Mouse (Mus musculus) spleen, adult 12 weeks (tissue): ENCODE measurements around the gene Nfatc4.

Source experiments
- DNase-seq: peaks from one replicate; pipeline ENCODE4 v3.0.0; 2022; ENCODE audit warnings: low spot score

Gene Nfatc4

DNA sequence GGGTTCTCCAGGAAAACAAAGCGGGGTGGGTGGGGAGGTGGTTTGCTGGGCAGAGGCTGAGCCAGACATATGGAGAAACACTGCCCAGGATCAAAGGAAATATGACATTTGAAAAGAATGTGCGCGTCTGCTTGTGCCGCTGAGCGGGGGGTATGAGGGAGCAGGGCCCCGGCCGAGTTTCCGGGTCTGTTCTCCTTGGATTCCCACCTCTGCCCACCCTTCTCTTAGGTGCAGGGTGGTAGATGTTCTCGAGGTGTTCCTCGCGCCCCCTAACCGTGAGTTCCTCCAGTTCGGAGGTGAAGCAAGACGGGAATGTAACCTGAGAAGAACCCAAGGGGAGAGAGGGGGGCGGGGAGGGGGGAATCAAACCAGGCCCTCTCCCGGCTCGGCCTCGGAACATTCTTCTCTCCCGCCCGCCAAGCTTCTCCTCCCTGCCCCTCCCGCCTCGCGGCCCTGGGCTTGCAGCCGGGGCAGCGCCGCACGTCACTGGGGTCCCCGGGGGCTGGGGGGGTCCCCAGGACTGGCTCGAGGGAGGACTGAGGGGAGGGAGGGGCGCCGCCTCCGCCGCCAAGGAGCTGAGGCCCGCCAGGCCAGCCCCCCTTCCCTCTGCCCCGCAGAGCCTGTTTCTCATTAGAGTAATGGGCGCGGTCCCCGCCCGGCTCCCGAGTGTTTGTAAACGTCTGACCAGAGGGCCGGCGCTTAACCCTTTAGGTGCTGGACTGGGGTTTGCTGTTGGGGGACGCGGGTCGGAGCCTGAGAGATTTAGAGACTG, at the start of gene Nfatc4:
Gene Nfatc4 (plus strand): TSS at position 154 of the 772 bp plus-strand sequence.
- no peak for DNase-seq

GRCm38 (mm10) chr14:55776711-55777110, 46.2 kb upstream of the Nfatc4 start:
- no peak for DNase-seq

DNA sequence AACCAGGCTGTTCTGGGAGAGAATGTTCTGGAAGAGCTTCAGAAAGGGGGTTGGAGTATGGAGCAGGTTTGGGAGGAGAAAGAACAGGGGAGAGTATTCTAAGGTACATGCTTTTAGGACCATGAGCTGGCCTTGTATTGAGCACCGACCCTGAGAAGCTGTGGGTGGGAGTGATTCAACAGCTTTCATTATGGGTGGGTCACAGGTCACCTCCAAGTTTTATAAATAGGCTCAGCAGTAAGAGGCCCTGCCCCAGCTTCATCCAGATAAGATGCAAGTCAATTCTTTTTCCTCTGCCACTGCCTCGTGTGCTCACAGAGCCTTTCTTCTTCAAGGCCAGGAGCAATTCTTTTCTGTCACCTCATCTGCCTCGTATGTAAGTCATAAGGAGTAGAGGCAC, 45.8 kb upstream of the Nfatc4 start:
- no peak for DNase-seq

GRCm38 (mm10) chr14:55777806-55778205, 45.1 kb upstream of the Nfatc4 start:
- DNase-seq, result no peak

DNA sequence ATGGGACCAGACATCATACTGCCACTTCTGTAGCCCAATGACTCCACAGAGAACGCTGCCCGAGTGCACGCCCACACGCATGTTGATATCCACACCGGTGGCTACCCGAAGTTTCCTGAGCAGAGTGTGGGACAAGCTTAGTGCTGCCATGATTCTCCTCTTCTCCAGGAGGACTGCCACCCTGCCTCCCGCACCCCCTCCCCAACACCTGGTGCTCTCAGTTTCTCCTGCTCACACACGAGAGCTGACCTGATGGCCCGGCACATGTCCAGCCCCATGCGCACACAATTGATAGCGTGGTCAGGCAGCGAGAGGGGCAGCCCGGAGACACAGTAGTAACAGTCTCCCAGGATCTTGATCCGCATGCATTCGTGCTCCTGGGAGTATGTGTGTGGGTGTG, 44.3 kb upstream of the Nfatc4 start:
- no peak for DNase-seq

DNA sequence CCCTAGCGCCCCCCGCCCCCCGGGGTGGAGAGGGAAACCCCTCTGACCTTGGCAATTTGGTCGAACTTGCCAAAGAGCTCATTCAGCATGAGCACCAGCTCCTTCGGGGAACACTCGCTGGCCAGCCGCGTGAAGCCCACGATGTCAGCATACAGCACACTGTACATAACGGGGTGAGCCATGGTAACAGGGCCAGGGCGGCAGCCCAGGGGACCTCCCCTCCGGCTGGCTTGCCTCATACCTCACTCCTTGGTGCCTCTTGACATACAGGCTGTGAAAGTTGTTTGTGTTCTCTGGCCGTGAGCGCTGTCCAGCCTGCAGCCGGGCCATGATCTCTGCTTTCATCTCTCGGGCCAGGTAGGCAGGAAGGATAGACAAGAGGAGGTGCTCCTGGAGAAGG, 43.3 kb upstream of the Nfatc4 start:
- no peak for DNase-seq

GRCm38 (mm10) chr14:55780736-55781135, 42.2 kb upstream of the Nfatc4 start:
- no peak for DNase-seq

- DNase-seq, result no peak
These were observed 41.6 kb upstream of the Nfatc4 start for GRCm38 (mm10) chr14:55781310-55781709.

GRCm38 (mm10) chr14:55782361-55782960, 40.5 kb upstream of the Nfatc4 start:
- no peak for DNase-seq

DNA sequence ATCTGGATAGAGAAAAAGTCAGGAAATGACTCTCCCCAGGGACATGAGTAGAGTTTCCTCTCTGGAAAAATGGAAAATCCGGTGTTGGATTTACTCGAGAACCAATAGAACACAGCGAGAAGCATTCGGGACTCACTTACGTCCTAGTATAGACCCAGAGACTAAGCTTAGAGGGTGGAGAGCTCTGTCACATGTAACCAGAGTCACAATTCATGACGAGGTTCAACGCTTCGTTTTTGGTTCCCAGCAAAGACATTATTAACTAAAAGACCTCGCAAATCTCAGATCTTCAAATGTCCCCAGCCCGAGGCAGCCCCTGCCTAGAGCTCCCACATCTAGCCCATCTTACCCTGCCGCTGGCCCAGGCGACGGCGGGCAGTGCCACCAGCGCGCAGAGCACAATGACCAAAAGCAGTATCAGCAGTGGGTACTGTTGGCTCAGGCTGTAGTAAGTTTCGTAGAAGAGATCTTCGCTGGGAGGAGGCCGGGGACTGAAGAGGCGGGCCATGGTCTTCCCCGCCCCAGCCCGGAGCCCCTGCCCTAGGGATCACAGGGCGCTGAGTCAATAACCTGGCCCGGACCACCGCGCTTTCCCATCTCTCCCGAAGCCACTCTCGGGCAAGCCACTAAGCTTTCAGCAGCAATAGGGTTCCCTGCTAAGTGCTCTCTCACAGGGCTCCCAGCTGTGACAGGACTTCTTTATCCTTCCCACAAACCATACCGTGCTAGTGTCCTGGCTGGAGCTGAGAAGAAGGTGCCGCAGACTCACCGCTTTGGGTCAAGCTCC, 39.6 kb upstream of the Nfatc4 start:
- no peak for DNase-seq

DNA sequence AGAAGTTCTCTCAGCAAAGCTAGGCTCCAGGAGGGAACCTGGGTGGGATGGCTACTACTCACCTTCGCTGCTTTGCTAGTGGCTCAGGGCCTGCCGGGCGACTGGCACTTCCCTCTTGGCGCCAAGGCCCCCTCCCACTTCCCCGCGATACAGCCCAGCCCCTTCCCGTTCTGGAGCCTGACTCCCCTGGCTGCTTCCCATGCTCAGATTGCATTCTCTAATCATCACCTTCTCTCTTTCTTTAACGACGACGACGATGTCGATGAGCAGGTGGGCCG, 39.0 kb upstream of the Nfatc4 start, which contains the start of gene Adcy4:
Gene Adcy4 (minus strand): TSS at position 138 of the 278 bp plus-strand sequence.
- DNase-seq, result no peak

- no peak for DNase-seq
These were observed 37.7 kb upstream of the Nfatc4 start for GRCm38 (mm10) chr14:55785195-55785594.

GRCm38 (mm10) chr14:55787731-55788130, 35.2 kb upstream of the Nfatc4 start:
- DNase-seq, result no peak

DNA sequence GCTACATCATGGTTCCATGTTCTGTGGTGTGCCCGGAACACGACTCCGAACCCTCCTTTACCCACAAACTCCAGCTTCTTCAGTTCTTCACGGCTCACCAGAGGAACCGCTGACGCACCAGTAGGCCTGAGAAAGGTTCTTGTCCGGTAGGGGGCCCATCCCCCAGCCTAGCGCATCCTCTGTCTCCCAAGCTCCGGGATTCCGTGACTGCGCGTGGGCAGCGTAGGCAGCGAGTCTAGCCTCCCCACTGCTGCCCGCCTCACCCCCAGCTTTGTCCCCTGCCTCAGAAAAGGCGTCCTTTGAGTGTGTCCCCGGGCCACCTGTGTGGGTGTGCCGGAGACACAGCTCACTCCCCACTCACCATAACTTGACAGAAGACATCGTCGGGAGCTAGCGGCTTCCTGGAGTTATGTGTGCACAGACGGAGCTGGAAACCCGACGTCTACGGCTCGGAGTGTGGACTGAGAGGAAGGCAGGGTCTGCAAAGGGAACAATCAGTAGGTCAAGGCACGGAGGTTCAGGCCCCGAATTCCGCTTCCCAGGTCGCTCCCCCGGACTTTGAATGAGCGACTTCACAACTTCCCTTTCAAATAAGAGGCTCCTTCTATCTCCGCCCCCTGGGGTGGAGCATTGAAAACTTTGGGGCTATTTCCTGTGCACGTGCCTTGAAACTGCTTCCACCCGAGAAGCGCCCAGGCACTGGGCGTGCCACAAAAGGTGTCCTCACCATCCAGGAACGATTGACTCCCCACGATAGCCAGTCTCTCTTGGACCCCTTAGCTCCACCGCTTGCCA, 34.5 kb upstream of the Nfatc4 start, which contains the start of gene Ripk3:
Gene Ripk3 (minus strand): TSS at position 610 of the 795 bp plus-strand sequence.
- DNase-seq, result peak; percentile 43

GRCm38 (mm10) chr14:55793461-55793860, 29.5 kb upstream of the Nfatc4 start:
- DNase-seq, result no peak

- no peak for DNase-seq
These were observed 29.0 kb upstream of the Nfatc4 start for GRCm38 (mm10) chr14:55793946-55794345.

DNA sequence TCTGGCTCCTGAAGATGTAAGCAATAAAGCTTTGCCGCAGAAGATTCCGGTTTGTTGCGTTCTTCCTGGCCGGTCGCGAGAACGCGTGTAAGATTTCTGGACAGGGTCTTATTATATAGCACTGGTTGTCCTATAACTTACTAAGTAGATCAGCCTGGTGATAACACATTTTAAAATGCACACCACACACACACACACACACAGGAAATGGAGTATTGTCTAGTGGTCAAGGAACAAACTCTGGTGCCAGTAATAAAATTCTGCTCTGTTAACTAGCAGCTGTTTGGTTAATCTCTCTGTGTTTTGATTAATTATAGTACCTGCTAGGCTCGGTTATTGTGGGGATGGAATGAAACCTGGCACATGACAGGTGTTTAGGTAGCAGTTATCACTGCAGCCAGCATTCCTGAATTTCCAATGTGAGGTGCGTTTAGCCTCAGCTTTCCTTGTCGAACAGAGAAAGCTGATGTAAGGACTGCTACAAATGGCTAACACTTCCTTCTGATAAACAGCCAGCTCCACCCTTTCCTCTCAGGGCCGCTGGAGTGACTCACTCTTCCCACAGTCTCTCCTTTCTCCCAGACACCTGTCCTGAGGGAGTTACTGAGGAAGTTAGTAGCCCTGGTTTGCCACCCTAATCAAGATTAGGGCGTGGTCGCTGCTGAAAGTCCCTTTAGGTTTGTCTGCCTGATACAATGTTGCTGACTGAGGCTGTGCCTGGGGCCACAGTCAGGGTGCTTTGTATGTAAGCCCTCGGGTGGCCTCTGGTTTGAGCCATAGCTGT, 27.4 kb upstream of the Nfatc4 start:
- no peak for DNase-seq

DNA sequence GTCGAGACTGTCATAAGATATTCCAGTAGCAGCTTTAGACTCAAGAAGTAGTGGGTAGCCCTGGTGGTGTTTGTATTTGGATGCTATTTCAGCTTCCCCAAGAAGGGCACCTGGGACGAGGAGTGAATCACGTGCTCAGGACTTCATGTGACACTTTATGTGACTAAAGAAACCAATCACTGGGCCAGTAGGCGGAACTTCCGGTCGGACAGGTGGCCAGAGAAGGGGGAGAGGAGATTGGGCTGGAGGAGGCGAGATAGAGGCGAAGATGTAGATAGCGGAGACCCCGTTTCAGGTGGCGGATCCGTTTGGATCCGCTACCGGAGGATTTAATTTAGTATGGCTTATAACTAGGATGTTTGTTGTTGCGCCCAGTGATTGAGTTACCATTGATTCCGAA, 8.1 kb upstream of the Nfatc4 start:
- DNase-seq, result no peak

GRCm38 (mm10) chr14:55815310-55815751, 7.6 kb upstream of the Nfatc4 start:
- no peak for DNase-seq

- DNase-seq, result no peak
These were observed 3.0 kb upstream of the Nfatc4 start for GRCm38 (mm10) chr14:55819845-55820405.

DNA sequence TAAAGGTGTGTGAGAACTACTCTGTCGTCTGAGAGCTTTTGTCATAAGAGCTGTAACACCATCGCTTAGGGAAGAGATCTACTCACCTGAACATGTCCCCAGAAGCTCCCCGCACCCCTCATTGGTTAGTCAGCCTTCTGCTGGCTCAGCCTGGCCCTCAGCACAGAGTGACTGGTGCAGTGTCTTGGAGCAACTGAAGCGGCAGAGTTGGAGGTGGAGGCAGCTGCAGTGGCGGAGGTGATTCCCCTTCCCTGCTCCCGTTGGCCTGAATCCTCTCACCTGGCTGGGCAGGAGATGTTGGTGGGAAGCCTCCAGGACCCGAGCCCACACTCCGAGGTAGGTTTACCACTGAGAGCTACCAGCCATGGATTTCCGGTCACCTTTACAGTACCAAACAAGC, 2.4 kb upstream of the Nfatc4 start:
- no peak for DNase-seq
